Comparison of ENCODE assay signal across 8 mouse cellular contexts in the genomic region with DNA sequence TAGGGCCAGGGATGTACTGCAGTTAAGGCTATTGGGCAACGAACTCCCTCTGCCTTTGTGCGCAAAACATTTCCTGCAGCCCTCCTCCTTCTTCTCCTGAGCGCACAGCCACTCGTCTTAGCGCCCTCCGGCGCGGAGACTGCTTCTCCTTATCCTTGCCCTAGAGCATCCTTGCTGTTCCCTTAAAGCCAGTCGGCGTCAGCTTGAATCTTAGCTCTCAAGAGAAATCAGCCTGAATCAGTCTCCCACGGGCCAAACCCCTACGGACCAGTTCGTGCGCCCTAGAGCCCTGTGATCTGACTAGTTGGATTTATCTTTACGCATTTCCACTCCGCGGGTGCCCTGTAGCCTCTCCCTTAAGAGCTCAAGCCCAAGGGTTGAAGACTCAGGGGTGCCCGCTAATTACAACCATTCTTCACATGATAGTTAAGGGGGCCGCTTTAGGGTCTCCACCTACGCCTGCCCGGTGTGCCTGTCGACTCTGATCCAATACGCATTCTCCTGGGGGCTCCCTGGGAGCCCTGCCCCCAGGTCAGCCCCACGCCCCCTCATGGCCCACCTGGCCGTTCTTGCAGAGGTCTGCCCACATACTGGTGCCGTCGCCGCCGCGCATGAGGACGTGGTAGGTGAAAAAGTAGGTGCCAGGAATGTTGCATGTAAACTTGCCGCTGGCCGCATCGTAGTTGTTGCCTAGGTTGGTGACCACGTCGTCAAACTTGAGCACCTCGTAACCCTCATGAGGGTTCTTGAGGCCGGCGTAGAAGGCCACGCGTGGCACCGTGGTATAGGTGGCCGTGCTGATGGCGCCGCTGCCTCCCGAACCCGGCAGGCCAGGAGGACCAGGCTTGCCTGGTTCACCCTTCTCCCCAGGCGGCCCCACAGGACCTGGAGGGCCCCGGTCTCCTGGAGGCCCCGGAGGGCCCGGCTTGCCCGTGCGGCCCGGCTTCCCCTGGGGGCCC. TPM values are rescaled to one million over a fixed set of nuclear protein-coding genes. Genes with fewer than 3 reads are reported as not detected.
DNase-seq lines count a peak whose midpoint lies in the region; ATAC-seq lines count a peak whose summit lies in the region.

No protein-coding gene starts in this region.

- no peak for DNase-seq in kidney, postnatal 14 days
- DNase-seq in embryo, embryonic 10.5 days (ENCODE audit: low spot score): peak; percentile 37
- DNase-seq in intestine, embryonic 14.5 days (ENCODE audit: low spot score): no peak
- DNase-seq in ovary, postnatal 36 days (ENCODE audit: low spot score): no peak
- no peak for DNase-seq in gastrocnemius, postnatal 36 days

- H3K4me1 ChIP-seq in kidney, embryonic 15.5 days: peaks cover 47% of the 10 kb centered on the region
- H3K4me1 ChIP-seq in intestine, embryonic 14.5 days (replicated peaks; ENCODE audit: control insufficient read depth, insufficient read depth, low read length): peaks cover 38% of the 10 kb centered on the region
- peaks cover 43% of the 10 kb centered on the region for H3K4me1 ChIP-seq in neural tube, embryonic 12.5 days

- no peak overlapping the region for H3K27ac ChIP-seq in kidney, embryonic 15.5 days
- no peak overlapping the region for H3K27ac ChIP-seq in intestine, embryonic 14.5 days (ENCODE audit: low read depth)
- H3K27ac ChIP-seq in neural tube, embryonic 12.5 days: no peak overlapping the region

- peaks cover 92% of the 10 kb centered on the region for H3K27me3 ChIP-seq in kidney, embryonic 15.5 days
- H3K27me3 ChIP-seq in intestine, embryonic 14.5 days (replicated peaks; ENCODE audit: control insufficient read depth, insufficient read depth, low read length): peaks cover 70% of the 10 kb centered on the region
- peaks cover 81% of the 10 kb centered on the region for H3K27me3 ChIP-seq in neural tube, embryonic 12.5 days (replicated peaks)

- peak overlapping the region; percentile 45 for H3K4me3 ChIP-seq in kidney, embryonic 15.5 days (replicated peaks)
- H3K4me3 ChIP-seq in intestine, embryonic 14.5 days (ENCODE audit: low read depth, low read length): peak overlapping the region; percentile 34
- H3K4me3 ChIP-seq in neural tube, embryonic 12.5 days: peak overlapping the region; percentile 35

- peak; percentile 20; the same call in 1 of the 2 replicates for ATAC-seq in kidney, embryonic 15.5 days (replicated peaks; ENCODE audit: low FRiP score)
- no peak for ATAC-seq in intestine, embryonic 14.5 days (replicated peaks; ENCODE audit: low FRiP score, low TSS enrichment, low read depth)
- ATAC-seq in neural tube, embryonic 12.5 days (ENCODE audit: low FRiP score, low read depth): no peak
- ATAC-seq in megakaryocyte-erythroid progenitor cell, adult 5-6 weeks (replicated peaks; ENCODE audit: low FRiP score, low TSS enrichment, poor library complexity, severe bottlenecking): no peak

- peak overlapping the region; percentile 82 for H3K4me2 ChIP-seq in kidney, embryonic 15.5 days
- peak overlapping the region; percentile 69 for H3K4me2 ChIP-seq in intestine, embryonic 14.5 days (ENCODE audit: low read length)
- peak overlapping the region; percentile 67 for H3K4me2 ChIP-seq in neural tube, embryonic 12.5 days (replicated peaks)

- 3% methylated on average over 54 of the region's 54 CpGs for WGBS in kidney, embryonic 15.5 days
- WGBS in intestine, embryonic 14.5 days: 3% methylated on average over 53 of the region's 54 CpGs
- 2% methylated on average over 52 of the region's 54 CpGs for WGBS in neural tube, embryonic 12.5 days

- H3K9me3 ChIP-seq in kidney, embryonic 15.5 days (replicated peaks): no peaks in the 10 kb centered on the region
- no peaks in the 10 kb centered on the region for H3K9me3 ChIP-seq in intestine, embryonic 14.5 days (ENCODE audit: control insufficient read depth, low read length)
- no peaks in the 10 kb centered on the region for H3K9me3 ChIP-seq in neural tube, embryonic 12.5 days

- H3K9ac ChIP-seq in kidney, embryonic 15.5 days: peak overlapping the region; percentile 35
- H3K9ac ChIP-seq in intestine, embryonic 14.5 days (ENCODE audit: low read length): peak overlapping the region; percentile 37; the same call in 1 of the 2 replicates
- peak overlapping the region; percentile 44; the same call in 1 of the 2 replicates for H3K9ac ChIP-seq in neural tube, embryonic 12.5 days

- intact Hi-C loops in gastrocnemius, postnatal 36 days (cut with DNase I): no loop called here

- no peaks in the 10 kb centered on the region for H3K36me3 ChIP-seq in kidney, embryonic 15.5 days
- no peaks in the 10 kb centered on the region for H3K36me3 ChIP-seq in intestine, embryonic 14.5 days (ENCODE audit: control insufficient read depth, insufficient read depth, low read length)
- no peaks in the 10 kb centered on the region for H3K36me3 ChIP-seq in neural tube, embryonic 12.5 days

RNA-seq across cellular contexts. Expression of a gene that starts 0.9 kb away (rescaled TPM):
- polyA plus RNA-seq in kidney, embryonic 15.5 days (2015; fragmentation: Nextera tagmentation; extraction: Ambion mirVana): 3.7 and 4.2 TPM in 2 replicates
- 8.2 and 9.0 TPM in 2 replicates for polyA plus RNA-seq in intestine, embryonic 14.5 days (2014; fragmentation: Nextera tagmentation; extraction: Ambion mirVana)
- 2.9 and 3.8 TPM in 2 replicates for polyA plus RNA-seq in neural tube, embryonic 12.5 days (2016; fragmentation: Nextera tagmentation; extraction: Ambion mirVana)
- not detected in 2 replicates for total RNA-seq in megakaryocyte-erythroid progenitor cell, adult 5-6 weeks (2014; fragmentation: Nextera tagmentation)
- total RNA-seq in megakaryocyte-erythroid progenitor cell, adult 5-6 weeks (2017): not detected in 2 replicates
- total RNA-seq in gastrocnemius, postnatal 36 days (2021): under 1 TPM in 1 of 2 experiments, not detected in 1; 0.17 TPM

RNA-seq across cellular contexts. Expression of a gene that starts 20.7 kb away (rescaled TPM):
- polyA plus RNA-seq in kidney, embryonic 15.5 days (2015; fragmentation: Nextera tagmentation; extraction: Ambion mirVana): 10.7 and 12.4 TPM in 2 replicates
- 7.0 and 7.8 TPM in 2 replicates for polyA plus RNA-seq in intestine, embryonic 14.5 days (2014; fragmentation: Nextera tagmentation; extraction: Ambion mirVana)
- 5.9 and 8.3 TPM in 2 replicates for polyA plus RNA-seq in neural tube, embryonic 12.5 days (2016; fragmentation: Nextera tagmentation; extraction: Ambion mirVana)
- total RNA-seq in megakaryocyte-erythroid progenitor cell, adult 5-6 weeks (2014; fragmentation: Nextera tagmentation): 26.7 and 29.3 TPM in 2 replicates
- total RNA-seq in megakaryocyte-erythroid progenitor cell, adult 5-6 weeks (2017): 11.4 and 14.5 TPM in 2 replicates
- total RNA-seq in gastrocnemius, postnatal 36 days (2021): under 1 TPM; 0.17 to 0.46 TPM

RNA-seq across cellular contexts. Expression of a gene that starts 44.9 kb away (rescaled TPM):
- 0.22 and 0.32 TPM in 2 replicates for polyA plus RNA-seq in kidney, embryonic 15.5 days (2015; fragmentation: Nextera tagmentation; extraction: Ambion mirVana)
- 0.28 and 0.58 TPM in 2 replicates for polyA plus RNA-seq in intestine, embryonic 14.5 days (2014; fragmentation: Nextera tagmentation; extraction: Ambion mirVana)
- 0.08 and 0.11 TPM in 2 replicates for polyA plus RNA-seq in neural tube, embryonic 12.5 days (2016; fragmentation: Nextera tagmentation; extraction: Ambion mirVana)
- total RNA-seq in megakaryocyte-erythroid progenitor cell, adult 5-6 weeks (2014; fragmentation: Nextera tagmentation): 0.40 and 1.1 TPM in 2 replicates
- total RNA-seq in megakaryocyte-erythroid progenitor cell, adult 5-6 weeks (2017): 0.08 and 1.5 TPM in 2 replicates
- not detected for total RNA-seq in gastrocnemius, postnatal 36 days (2021)
